Mouse (Mus musculus): ENCODE measurements around the gene Nmrk1. TPM values are rescaled to one million over a fixed set of nuclear protein-coding genes. Genes with fewer than 3 reads are reported as not detected.

Nmrk1 gene
- polyA plus RNA-seq, 1 experiment from 2014 or later: 6.7 TPM

- H3K27me3 ChIP-seq (ENCODE audit: control insufficient read depth, insufficient read depth, low read depth, low read length): no peaks in the 10 kb centered on the region
- ATAC-seq: no peak
- H3K9me3 ChIP-seq (replicated peaks; ENCODE audit: control insufficient read depth, low read length, poor library complexity, severe bottlenecking): no peaks in the 10 kb centered on the region
- WGBS: 89% methylated on average over 2 of the region's 2 CpGs
- no peak overlapping the region for H3K4me3 ChIP-seq (ENCODE audit: low read depth, low read length)
- no peak overlapping the region for H3K4me2 ChIP-seq (ENCODE audit: low read length)
- H3K9ac ChIP-seq (ENCODE audit: low read depth, low read length): no peak overlapping the region
- no peaks in the 10 kb centered on the region for H3K4me1 ChIP-seq (ENCODE audit: control insufficient read depth, insufficient read depth, low read length)
- no peak overlapping the region for H3K27ac ChIP-seq (ENCODE audit: low read length)
- no peaks in the 10 kb centered on the region for H3K36me3 ChIP-seq (ENCODE audit: control insufficient read depth, insufficient read depth, low read length)
Observed at GRCm38 (mm10) chr19:18623894-18624293, 7.9 kb upstream of the Nmrk1 start.

GRCm38 (mm10) chr19:18629589-18629988 lies 2.2 kb upstream of the Nmrk1 start:
- ATAC-seq: no peak
- no peaks in the 10 kb centered on the region for H3K36me3 ChIP-seq (ENCODE audit: control insufficient read depth, insufficient read depth, low read length)
- no peak overlapping the region for H3K4me2 ChIP-seq (ENCODE audit: low read length)
- H3K9ac ChIP-seq (ENCODE audit: low read depth, low read length): no peak overlapping the region
- no peak overlapping the region for H3K27ac ChIP-seq (ENCODE audit: low read length)
- peaks cover 9% of the 10 kb centered on the region for H3K4me1 ChIP-seq (ENCODE audit: control insufficient read depth, insufficient read depth, low read length)
- no peak overlapping the region for H3K4me3 ChIP-seq (ENCODE audit: low read depth, low read length)
- H3K9me3 ChIP-seq (replicated peaks; ENCODE audit: control insufficient read depth, low read length, poor library complexity, severe bottlenecking): no peaks in the 10 kb centered on the region
- H3K27me3 ChIP-seq (ENCODE audit: control insufficient read depth, insufficient read depth, low read depth, low read length): no peaks in the 10 kb centered on the region
- WGBS: 48% methylated on average over 1 of the region's 1 CpGs

- Histone ChIP-seq H3K9me3 (replicated peaks; ENCODE audit: control insufficient read depth, low read length, poor library complexity, severe bottlenecking) (no peaks in the 10 kb centered on the region), H3K4me1 (ENCODE audit: control insufficient read depth, insufficient read depth, low read length) (peaks cover 9% of the 10 kb centered on the region), H3K27ac (ENCODE audit: low read length) (no peak overlapping the region), H3K4me3 (ENCODE audit: low read depth, low read length) (peak overlapping the region; percentile 84), H3K9ac (ENCODE audit: low read depth, low read length) (peak overlapping the region; percentile 73), H3K36me3 (ENCODE audit: control insufficient read depth, insufficient read depth, low read length) (no peaks in the 10 kb centered on the region), H3K4me2 (ENCODE audit: low read length) (peak overlapping the region; percentile 99), H3K27me3 (ENCODE audit: control insufficient read depth, insufficient read depth, low read depth, low read length) (no peaks in the 10 kb centered on the region)
- no peak for ATAC-seq
- WGBS: 8% methylated on average over 17 of the region's 17 CpGs
Observed at GRCm38 (mm10) chr19:18630221-18631119, 1.3 kb upstream of the Nmrk1 start.

GRCm38 (mm10) chr19:18631161-18631643 lies 548 bp upstream of the Nmrk1 start:
- H3K27me3 ChIP-seq (ENCODE audit: control insufficient read depth, insufficient read depth, low read depth, low read length): no peaks in the 10 kb centered on the region
- H3K4me2 ChIP-seq (ENCODE audit: low read length): peak overlapping the region; percentile 99
- H3K36me3 ChIP-seq (ENCODE audit: control insufficient read depth, insufficient read depth, low read length): no peaks in the 10 kb centered on the region
- H3K27ac ChIP-seq (ENCODE audit: low read length): peak overlapping the region; percentile 53; the same call in 1 of the 2 replicates
- peaks cover 9% of the 10 kb centered on the region for H3K4me1 ChIP-seq (ENCODE audit: control insufficient read depth, insufficient read depth, low read length)
- H3K9me3 ChIP-seq (replicated peaks; ENCODE audit: control insufficient read depth, low read length, poor library complexity, severe bottlenecking): no peaks in the 10 kb centered on the region
- peak overlapping the region; percentile 73 for H3K9ac ChIP-seq (ENCODE audit: low read depth, low read length)
- peak overlapping the region; percentile 84 for H3K4me3 ChIP-seq (ENCODE audit: low read depth, low read length)
- peak; percentile 67 for ATAC-seq
- WGBS: under 1% methylated on average over 40 of the region's 40 CpGs

GRCm38 (mm10) chr19:18632231-18633185 lies 758 bp downstream of the Nmrk1 start:
- Histone ChIP-seq H3K4me3 (ENCODE audit: low read depth, low read length) (peak overlapping the region; percentile 84), H3K4me1 (ENCODE audit: control insufficient read depth, insufficient read depth, low read length) (peaks cover 9% of the 10 kb centered on the region), H3K4me2 (ENCODE audit: low read length) (peak overlapping the region; percentile 99), H3K9ac (ENCODE audit: low read depth, low read length) (no peak overlapping the region; the same call in 1 of the 2 replicates), H3K36me3 (ENCODE audit: control insufficient read depth, insufficient read depth, low read length) (no peaks in the 10 kb centered on the region), H3K27me3 (ENCODE audit: control insufficient read depth, insufficient read depth, low read depth, low read length) (no peaks in the 10 kb centered on the region), H3K27ac (ENCODE audit: low read length) (no peak overlapping the region), H3K9me3 (replicated peaks; ENCODE audit: control insufficient read depth, low read length, poor library complexity, severe bottlenecking) (no peaks in the 10 kb centered on the region)
- no peak for ATAC-seq
- 69% methylated on average over 13 of the region's 13 CpGs for WGBS

GRCm38 (mm10) chr19:18637954-18638353 lies 6.2 kb downstream of the Nmrk1 start:
- Histone ChIP-seq H3K27me3 (ENCODE audit: control insufficient read depth, insufficient read depth, low read depth, low read length) (no peaks in the 10 kb centered on the region), H3K4me3 (ENCODE audit: low read depth, low read length) (no peak overlapping the region), H3K9ac (ENCODE audit: low read depth, low read length) (no peak overlapping the region), H3K36me3 (ENCODE audit: control insufficient read depth, insufficient read depth, low read length) (no peaks in the 10 kb centered on the region), H3K4me1 (ENCODE audit: control insufficient read depth, insufficient read depth, low read length) (no peaks in the 10 kb centered on the region), H3K27ac (ENCODE audit: low read length) (no peak overlapping the region), H3K9me3 (replicated peaks; ENCODE audit: control insufficient read depth, low read length, poor library complexity, severe bottlenecking) (no peaks in the 10 kb centered on the region), H3K4me2 (ENCODE audit: low read length) (no peak overlapping the region)
- 84% methylated on average over 5 of the region's 5 CpGs for WGBS
- no peak for ATAC-seq

- Histone ChIP-seq H3K9ac (ENCODE audit: low read depth, low read length) (no peak overlapping the region), H3K27me3 (ENCODE audit: control insufficient read depth, insufficient read depth, low read depth, low read length) (no peaks in the 10 kb centered on the region), H3K9me3 (replicated peaks; ENCODE audit: control insufficient read depth, low read length, poor library complexity, severe bottlenecking) (no peaks in the 10 kb centered on the region), H3K27ac (ENCODE audit: low read length) (no peak overlapping the region), H3K4me2 (ENCODE audit: low read length) (no peak overlapping the region), H3K36me3 (ENCODE audit: control insufficient read depth, insufficient read depth, low read length) (no peaks in the 10 kb centered on the region), H3K4me1 (ENCODE audit: control insufficient read depth, insufficient read depth, low read length) (no peaks in the 10 kb centered on the region), H3K4me3 (ENCODE audit: low read depth, low read length) (no peak overlapping the region)
- 79% methylated on average over 5 of the region's 5 CpGs for WGBS
- ATAC-seq: no peak
Observed at GRCm38 (mm10) chr19:18638949-18639348, 7.2 kb downstream of the Nmrk1 start.

- no peaks in the 10 kb centered on the region for H3K9me3 ChIP-seq (replicated peaks; ENCODE audit: control insufficient read depth, low read length, poor library complexity, severe bottlenecking)
- H3K36me3 ChIP-seq (ENCODE audit: control insufficient read depth, insufficient read depth, low read length): no peaks in the 10 kb centered on the region
- WGBS: 27% methylated on average over 2 of the region's 2 CpGs
- ATAC-seq: no peak
- no peak overlapping the region for H3K4me2 ChIP-seq (ENCODE audit: low read length)
- H3K9ac ChIP-seq (ENCODE audit: low read depth, low read length): no peak overlapping the region
- H3K27me3 ChIP-seq (ENCODE audit: control insufficient read depth, insufficient read depth, low read depth, low read length): no peaks in the 10 kb centered on the region
- H3K4me3 ChIP-seq (ENCODE audit: low read depth, low read length): no peak overlapping the region
- no peak overlapping the region for H3K27ac ChIP-seq (ENCODE audit: low read length)
- no peaks in the 10 kb centered on the region for H3K4me1 ChIP-seq (ENCODE audit: control insufficient read depth, insufficient read depth, low read length)
Observed at GRCm38 (mm10) chr19:18639552-18639951, 7.8 kb downstream of the Nmrk1 start.
